Mouse (Mus musculus): ENCODE data around the gene D430042O09Rik.

Gene D430042O09Rik

DNA sequence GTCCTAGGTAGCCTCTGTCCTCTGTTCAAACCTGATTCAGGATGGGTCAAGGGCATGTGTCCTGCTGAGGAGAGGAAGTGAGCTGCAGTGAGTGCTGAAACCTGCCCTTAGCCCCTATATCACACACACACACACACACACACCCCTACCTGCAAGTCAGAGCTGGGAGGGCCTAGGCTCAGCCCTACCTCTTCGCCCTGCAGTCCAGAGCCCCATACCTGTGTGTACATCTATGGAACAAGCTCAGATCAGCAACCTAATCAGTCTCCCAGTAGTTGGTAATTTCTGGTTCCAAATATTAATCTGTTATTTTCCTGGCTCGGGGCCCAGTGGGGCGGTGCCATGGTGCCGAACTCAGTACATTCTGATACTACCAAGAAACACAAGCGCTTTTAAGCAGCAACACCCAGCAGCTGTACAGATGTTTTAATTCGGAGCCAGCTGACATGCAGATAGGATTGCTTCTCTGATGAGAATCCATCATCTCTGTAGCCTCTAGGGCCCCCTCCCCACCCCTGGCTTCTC is 166.3 kb downstream of the D430042O09Rik start:
- no peak for DNase-seq (ENCODE audit: low spot score)

- DNase-seq (ENCODE audit: low spot score) = no peak
Observed at GRCm38 (mm10) chr7:125878040-125878439, 170.4 kb downstream of the D430042O09Rik start.

- no peak for DNase-seq (ENCODE audit: low spot score)
Observed at GRCm38 (mm10) chr7:125883232-125883631, 175.5 kb downstream of the D430042O09Rik start.

GRCm38 (mm10) chr7:125886116-125886680 is 178.5 kb downstream of the D430042O09Rik start:
- no peak for DNase-seq (ENCODE audit: low spot score)

DNA sequence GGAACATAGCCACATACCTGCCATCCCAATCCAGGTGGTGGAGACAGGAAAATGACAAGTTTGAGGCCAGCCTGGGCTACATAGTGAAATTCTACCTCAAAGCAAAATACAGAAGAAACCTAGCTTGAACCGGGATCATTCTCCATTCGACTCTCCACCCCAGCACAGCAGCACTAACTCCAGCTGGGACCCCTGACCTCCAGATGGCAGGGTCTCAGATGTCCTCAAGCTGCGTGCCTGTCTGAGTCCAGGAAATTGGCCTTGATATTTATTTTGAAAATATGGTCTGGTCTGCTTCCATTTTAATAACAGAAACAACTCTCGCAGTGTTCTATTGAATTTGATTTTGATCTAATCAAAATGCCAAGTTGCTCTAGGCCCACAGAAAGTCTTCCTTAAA is 179.4 kb downstream of the D430042O09Rik start:
- DNase-seq (ENCODE audit: low spot score) = no peak

DNA sequence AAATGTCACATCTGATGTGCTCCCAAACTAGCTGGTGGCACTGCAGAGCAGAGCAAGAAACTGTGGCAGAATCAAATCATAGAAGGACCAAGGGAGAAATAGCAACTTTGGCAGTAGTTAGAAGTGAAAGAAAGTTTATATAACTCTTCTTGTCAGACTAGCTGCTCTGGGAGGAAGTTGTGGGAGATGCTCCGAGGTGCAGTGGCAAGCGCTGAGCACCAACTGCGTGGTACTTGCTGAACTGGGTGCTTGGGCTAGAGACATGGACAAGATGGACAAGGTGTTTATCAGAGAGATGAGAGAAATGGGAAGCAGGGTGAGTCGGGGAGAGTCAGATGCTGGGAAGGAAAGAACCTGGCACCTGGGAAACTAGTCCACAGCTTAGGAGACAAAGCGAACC is 180.1 kb downstream of the D430042O09Rik start:
- DNase-seq (ENCODE audit: low spot score) = no peak

DNA sequence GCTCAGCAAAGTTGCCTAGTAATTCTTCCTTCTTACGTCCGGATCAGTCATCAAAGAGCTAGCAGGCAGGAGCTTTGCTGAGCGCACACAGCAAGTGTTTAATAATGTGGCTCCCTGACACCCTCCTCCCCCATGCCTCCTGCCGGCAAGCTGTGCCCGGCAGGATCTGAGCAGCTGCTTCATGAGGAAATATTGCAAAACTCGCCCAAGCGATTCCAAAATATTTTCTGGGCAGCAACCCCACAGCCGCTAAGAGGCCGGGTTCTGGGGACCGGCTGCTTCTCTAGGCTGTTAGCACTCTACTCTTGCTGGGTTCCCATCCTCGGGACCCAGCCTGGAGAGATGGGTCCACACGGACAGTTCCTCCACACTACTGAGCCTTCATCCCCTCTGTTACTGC is 180.7 kb downstream of the D430042O09Rik start:
- no peak for DNase-seq (ENCODE audit: low spot score)

DNA sequence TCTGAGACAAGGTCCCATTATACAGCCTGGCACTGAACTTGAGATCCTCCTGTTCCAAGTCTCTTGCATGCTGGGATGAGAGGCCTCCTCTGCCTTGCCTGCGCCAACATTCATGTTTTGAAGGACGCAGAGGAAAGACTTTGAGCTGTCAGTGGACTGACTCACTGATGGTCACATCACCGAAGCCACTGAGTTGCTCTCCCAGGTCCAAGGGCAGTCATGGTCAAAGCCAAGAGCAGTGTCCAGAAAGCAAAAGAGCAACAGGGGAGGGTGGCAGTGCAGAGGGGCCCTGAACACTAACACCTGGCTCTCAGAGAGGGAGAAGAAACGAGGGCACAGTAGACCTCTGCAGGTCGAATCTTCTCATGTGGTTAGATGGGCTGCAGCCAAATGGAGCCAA is 185.9 kb downstream of the D430042O09Rik start:
- DNase-seq (ENCODE audit: low spot score) = no peak

- no peak for DNase-seq (ENCODE audit: low spot score)
Observed at GRCm38 (mm10) chr7:125897059-125897458, 189.4 kb downstream of the D430042O09Rik start.

GRCm38 (mm10) chr7:125899036-125899435 is 191.3 kb downstream of the D430042O09Rik start:
- no peak for DNase-seq (ENCODE audit: low spot score)

DNA sequence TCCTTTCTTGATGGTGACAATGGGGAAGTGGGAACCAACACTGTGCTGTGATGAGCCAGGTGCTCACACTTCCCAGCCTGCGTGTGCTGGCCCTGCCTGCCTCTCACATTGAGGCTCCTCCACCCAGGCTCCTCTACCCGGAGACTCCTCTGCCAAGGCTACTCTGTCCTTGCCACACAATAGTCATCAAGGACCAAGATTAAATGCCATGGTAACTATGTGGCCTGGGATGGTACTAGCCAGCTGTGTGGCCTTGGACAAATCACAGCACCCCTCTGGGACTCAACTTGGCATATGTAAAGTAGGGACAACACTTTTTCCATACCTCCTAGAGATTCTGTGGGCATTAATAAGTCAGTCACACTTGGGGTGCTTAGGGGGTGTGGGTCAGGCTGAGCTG is 192.2 kb downstream of the D430042O09Rik start:
- DNase-seq (ENCODE audit: low spot score) = no peak

GRCm38 (mm10) chr7:125900386-125901161 is 192.9 kb downstream of the D430042O09Rik start:
- DNase-seq (ENCODE audit: low spot score) = no peak

- no peak for DNase-seq (ENCODE audit: low spot score)
Observed at GRCm38 (mm10) chr7:125920801-125921200, 213.1 kb downstream of the D430042O09Rik start.

DNA sequence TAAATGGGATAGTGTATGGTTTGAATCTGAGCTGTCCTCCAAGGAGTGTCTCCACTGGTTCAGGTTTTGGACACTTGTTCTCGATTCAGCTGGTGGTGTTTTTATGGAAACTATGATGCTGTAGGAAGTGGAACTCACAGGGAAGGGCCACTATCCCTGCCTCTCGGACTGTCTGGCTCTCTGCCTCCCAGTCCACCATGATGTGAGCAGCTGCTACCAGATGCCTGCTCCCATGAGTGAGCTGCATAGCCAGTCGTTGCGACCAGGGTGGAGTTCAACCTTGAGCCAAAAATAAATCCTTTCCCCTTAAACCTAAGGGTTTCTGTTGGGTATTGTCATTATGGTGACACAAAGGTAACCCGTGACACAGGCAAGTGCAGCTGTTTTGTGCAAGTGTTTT is 216.4 kb downstream of the D430042O09Rik start:
- DNase-seq (ENCODE audit: low spot score) = no peak
